Mouse (Mus musculus) thymus, postnatal 0 days (tissue): ENCODE measurements around the gene A2ml1. TPM values are rescaled to one million over a fixed set of nuclear protein-coding genes. Genes with fewer than 3 reads are reported as not detected.

Experiments
- DNase-seq: peaks from one replicate; pipeline ENCODE4 v3.0.0-alpha.2; 2015; ENCODE audit warnings: low spot score
- polyA plus RNA-seq: library from polyadenylated mRNA; unstranded; fragments of >200 nt; fragmentation: Nextera tagmentation; extraction: Ambion mirVana; gene quantifications from 2 replicates; pipeline ENCODE4 v1.2.1, GENCODE M21; 2015

A2ml1 gene
- polyA plus RNA-seq, 1 experiment from 2014 or later = 0.94 TPM

- DNase-seq = no peak
These were observed 31.6 kb downstream of the A2ml1 start for GRCm38 (mm10) chr6:128549463-128550452.

- DNase-seq = no peak
These were observed 32.9 kb downstream of the A2ml1 start for GRCm38 (mm10) chr6:128548532-128548931.

- no peak for DNase-seq
These were observed 36.0 kb downstream of the A2ml1 start for GRCm38 (mm10) chr6:128545402-128545801.

GRCm38 (mm10) chr6:128543226-128543625, 38.2 kb downstream of the A2ml1 start:
- no peak for DNase-seq

GRCm38 (mm10) chr6:128535250-128535649, 46.2 kb downstream of the A2ml1 start:
- no peak for DNase-seq

GRCm38 (mm10) chr6:128533296-128533695, 48.1 kb downstream of the A2ml1 start:
- no peak for DNase-seq

GRCm38 (mm10) chr6:128532701-128533100, 48.7 kb downstream of the A2ml1 start:
- DNase-seq = no peak

GRCm38 (mm10) chr6:128528491-128528890, 52.9 kb downstream of the A2ml1 start:
- DNase-seq = no peak

GRCm38 (mm10) chr6:128527110-128527509, 54.3 kb downstream of the A2ml1 start:
- no peak for DNase-seq

GRCm38 (mm10) chr6:128526601-128527000, 54.8 kb downstream of the A2ml1 start, which contains the start of gene Pzp:
Pzp (minus strand) TSS chr6:128526720.
- DNase-seq = no peak

GRCm38 (mm10) chr6:128525801-128526200, 55.6 kb downstream of the A2ml1 start:
- no peak for DNase-seq

GRCm38 (mm10) chr6:128523360-128523759, 58.0 kb downstream of the A2ml1 start:
- DNase-seq = no peak

- DNase-seq = no peak
These were observed 62.2 kb downstream of the A2ml1 start for GRCm38 (mm10) chr6:128519159-128519558.

GRCm38 (mm10) chr6:128505676-128506236, 75.7 kb downstream of the A2ml1 start:
- DNase-seq = no peak

- no peak for DNase-seq
These were observed 76.7 kb downstream of the A2ml1 start for GRCm38 (mm10) chr6:128504743-128505142.

GRCm38 (mm10) chr6:128495346-128495745, 86.1 kb downstream of the A2ml1 start:
- no peak for DNase-seq

- no peak for DNase-seq
These were observed 86.6 kb downstream of the A2ml1 start for GRCm38 (mm10) chr6:128494646-128495331.

- DNase-seq = no peak
These were observed 89.5 kb downstream of the A2ml1 start for GRCm38 (mm10) chr6:128491916-128492315.

GRCm38 (mm10) chr6:128490141-128490540, 91.3 kb downstream of the A2ml1 start:
- no peak for DNase-seq
